Mouse (Mus musculus) urinary bladder, postnatal 36 days (tissue): ENCODE measurements at regions not wholly inside any gene's neighbourhood (a gene's known extent, or its start where the extent isn't known, plus 50 kb on each side); places are given as distances from the start of the nearest gene placed in this dataset.
"Not testable (repeated sequence)": the region's sequence is repeated elsewhere in the genome, so short reads cannot be mapped to it uniquely, and the experiment has no call there.

Source experiments
- DNase-seq, 2 experiments: peaks; one replicate each; pipeline ENCODE4 v3.0.0; 2022; ENCODE audit warnings: low spot score in 2 of 2, mixed read lengths in 1 of 2

GRCm38 (mm10) chr4:143055371-143055770 is 157.4 kb downstream of the Prdm2 start:
- DNase-seq = no peak

DNA sequence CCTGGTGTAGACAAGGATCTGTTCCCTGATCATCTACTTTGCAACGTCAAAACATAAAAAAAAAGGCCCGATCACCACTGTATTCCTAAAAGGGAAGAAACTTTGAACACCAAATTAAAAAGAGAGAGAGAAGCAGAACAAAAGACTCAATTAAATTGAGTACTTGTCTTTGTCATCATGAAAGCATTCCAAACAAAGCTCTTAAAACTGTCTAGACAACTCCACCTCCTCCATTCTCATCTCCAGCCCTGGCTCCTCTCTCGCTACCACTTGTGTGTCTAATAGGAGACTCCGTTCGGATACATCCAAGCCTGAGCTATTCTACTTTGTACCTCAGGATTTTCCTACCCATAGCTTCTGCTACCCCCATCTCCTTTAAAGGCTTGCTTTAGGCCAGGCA is 159.8 kb downstream of the Prdm2 start:
- DNase-seq = no peak

DNA sequence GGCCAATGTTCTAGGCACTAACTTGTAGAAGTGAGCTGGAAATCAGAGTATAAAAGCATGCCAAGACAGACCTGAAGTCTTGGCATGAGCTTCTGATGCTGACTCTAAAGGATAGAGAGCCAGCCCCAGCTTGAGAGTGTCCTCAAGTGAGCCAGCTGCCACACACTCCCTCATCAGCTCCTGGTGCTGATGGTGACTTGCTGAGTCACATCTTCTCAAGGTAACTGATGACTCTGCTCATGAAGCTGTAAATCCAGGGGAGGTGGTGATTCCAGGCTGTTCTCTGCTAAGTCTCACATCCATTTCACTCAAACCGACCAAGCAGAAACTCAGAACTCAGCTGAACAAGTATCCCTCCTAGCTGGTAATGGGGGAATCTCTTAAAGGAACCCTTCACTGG is 161.6 kb downstream of the Prdm2 start:
- no peak for DNase-seq

DNA sequence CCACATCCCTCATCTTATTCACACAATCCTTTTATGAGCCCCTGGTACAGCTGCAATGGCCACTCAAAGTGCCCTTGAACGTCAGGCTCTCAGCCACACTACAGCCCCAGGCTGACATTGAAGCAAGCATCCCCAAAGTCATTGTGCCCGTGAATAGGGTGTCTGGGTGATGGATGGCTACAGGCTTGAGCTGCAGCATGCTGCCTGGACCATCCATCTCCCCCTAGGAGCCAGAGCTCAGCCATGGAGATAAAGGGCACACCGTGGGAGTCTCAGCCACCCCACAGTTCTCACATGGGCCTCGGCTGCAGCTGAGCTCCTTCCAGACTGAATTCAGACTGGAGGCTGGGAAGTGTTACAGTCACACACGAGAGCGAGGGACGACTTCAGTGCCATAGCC is 167.6 kb downstream of the Prdm2 start:
- no peak for DNase-seq

- no peak for DNase-seq
Measured at GRCm38 (mm10) chr4:143042806-143043205, 170.0 kb downstream of the Prdm2 start.

DNA sequence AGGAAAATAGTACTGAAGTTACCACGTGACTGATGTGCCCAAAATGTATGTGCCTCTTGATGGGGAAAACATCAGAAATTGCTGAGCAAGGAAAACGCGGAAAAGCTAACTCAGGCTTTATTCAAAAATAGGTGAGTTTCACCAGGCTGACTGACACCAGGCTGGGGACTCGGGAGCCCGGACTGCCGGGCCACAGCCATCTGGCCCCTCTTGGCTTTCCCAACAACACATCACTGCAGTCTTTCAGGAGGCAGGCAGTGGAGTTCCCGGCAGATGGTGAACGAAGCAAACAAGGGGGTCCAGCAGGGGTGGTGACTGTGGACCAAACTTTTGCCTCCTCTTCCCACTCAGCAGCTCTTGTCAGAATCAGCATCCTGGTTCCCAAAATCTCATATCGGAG is 174.2 kb downstream of the Prdm2 start:
- no peak for DNase-seq

GRCm38 (mm10) chr4:143036704-143037103 is 176.1 kb downstream of the Prdm2 start:
- DNase-seq = no peak

DNA sequence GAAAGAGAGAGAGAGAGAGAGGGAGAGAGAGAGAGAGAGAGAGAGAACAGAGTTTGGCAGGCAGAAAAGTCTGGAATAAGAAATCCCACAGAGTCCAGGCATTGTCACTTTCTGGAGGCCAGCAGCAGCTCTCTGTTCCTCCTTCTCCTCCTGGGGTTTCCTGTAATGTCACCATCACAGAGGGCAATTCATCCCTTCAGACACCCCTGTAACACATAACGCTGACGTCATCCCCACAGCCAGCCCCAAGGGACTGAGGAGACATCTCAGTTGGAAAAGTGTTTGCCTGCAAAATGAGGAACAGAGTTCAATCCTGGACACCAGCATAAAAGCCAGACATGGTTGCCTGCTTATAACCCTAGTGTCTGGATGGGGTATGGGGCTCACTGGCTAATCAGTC is 177.7 kb downstream of the Prdm2 start:
- DNase-seq = not testable (repeated sequence)

GRCm38 (mm10) chr4:143034324-143034723 is 178.5 kb downstream of the Prdm2 start:
- not testable (repeated sequence) for DNase-seq

- not testable (repeated sequence) for DNase-seq
Measured at GRCm38 (mm10) chr4:143029813-143030212, 183.0 kb downstream of the Prdm2 start.

DNA sequence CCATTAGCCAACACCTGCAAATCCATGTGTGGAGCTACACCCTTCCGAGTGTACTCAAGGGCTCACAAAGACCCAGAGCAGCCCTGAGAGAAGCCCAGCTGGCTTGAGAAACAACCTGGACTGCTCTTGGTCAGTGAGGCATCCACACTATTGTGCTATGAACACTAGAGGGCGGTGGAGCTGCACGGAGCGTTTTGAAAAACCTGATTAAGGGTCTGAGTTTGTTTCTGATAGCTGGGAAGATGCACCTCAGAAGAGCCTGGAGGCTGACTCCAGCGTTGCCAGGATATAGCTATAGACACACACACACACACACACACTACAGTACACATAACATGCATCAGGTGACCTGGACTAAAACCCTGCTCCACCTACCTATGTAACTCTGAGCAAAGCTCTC is 185.5 kb downstream of the Prdm2 start:
- DNase-seq = peak; percentile 38 to 54

DNA sequence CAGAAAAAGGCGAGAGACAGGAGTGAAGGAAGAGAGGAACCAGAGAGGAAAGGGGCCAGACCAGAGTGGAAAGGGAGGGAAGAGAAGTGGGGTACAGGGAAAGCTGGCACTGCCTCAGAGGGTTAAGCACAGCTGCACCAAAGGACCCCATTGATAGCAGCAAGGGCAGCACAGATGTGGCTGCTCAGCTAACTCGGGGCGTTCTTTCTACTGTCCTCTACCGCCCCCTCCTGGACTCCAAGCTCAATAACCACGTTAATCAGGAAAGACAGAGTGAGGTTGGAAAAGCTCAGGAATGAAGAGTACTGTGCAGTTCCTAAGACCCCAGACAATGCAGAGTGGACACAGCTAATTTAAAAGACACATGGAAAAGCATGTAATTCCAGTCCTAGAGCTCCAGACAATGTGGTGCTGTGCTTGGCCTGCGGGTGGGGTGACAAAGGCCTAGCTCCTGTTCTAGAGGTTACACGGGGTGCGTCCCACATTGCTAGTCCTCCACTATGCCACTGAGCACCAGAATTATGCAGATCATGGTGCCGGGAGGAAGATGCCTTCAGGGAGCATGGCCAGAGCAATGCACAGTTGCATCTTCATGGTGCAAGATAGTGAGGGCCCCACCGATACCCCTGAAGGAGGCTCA is 191.4 kb downstream of the Prdm2 start:
- peak; percentile 34 to 35 for DNase-seq

DNA sequence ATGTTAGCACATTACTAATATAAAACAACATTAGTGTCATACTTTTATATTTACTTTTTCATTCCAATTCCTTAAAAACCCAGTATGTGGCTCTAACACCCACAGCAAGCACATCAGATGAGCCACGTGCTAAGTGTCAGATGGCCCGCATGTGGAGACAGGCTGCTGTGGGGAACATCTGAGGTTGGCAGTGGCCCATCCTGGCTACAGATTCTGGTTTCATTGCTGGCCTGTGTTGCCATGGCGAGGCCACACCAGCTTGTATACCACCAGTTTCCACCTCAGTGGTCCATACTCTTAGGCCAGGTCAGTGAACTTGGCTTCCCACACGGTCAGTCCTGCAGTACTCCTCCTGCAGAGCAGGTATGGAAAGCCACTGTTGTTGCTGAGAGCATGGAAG is 192.1 kb downstream of the Prdm2 start:
- no peak for DNase-seq

- no peak for DNase-seq
Measured at GRCm38 (mm10) chr4:143012900-143013299, 199.9 kb downstream of the Prdm2 start.

- no peak for DNase-seq
Measured at GRCm38 (mm10) chr4:143001961-143002360, 210.8 kb downstream of the Prdm2 start.

- DNase-seq = no peak
Measured at GRCm38 (mm10) chr4:143001486-143001885, 211.3 kb downstream of the Prdm2 start.

GRCm38 (mm10) chr4:142996406-142996805 is 216.4 kb downstream of the Prdm2 start:
- DNase-seq = no peak

GRCm38 (mm10) chr4:142991401-142991800 is 221.4 kb downstream of the Prdm2 start:
- no peak for DNase-seq

GRCm38 (mm10) chr4:142989175-142989574 is 223.6 kb downstream of the Prdm2 start:
- no peak for DNase-seq

- no peak for DNase-seq
Measured at GRCm38 (mm10) chr4:142983295-142983624, 229.5 kb downstream of the Prdm2 start.

DNA sequence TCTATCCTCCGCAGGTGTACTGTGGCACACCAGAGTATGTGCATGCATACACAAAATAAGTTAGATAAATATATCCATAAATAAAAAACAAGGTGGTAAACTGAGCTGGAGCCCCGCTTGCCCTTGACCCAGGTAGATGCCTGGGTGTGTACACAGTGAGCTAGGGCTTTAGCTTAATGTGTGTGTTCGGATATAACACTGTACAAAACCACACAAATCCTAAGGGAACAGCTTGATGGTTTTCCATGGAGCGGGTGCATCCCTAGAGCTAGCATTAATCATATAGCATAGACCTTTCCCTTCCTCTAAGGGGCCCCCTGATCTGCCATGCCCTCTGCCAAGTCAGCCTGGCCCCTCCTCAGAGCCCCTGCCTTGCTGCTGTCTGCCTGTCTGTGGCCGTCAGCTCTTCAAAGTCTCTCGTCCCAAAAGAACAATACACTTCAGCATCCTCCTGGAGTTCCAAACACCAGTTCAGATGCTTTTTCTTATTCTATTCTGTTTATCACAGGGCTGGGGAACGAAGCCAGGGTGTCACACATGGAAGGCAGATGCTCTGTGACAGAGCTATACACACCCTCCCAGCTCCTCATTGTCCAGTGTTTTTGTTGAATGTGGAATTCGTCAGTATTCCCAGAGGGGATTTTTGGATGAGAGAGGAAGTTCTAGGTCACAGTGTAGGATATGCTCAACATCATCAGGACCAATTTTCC is 230.1 kb downstream of the Prdm2 start:
- DNase-seq = no peak

DNA sequence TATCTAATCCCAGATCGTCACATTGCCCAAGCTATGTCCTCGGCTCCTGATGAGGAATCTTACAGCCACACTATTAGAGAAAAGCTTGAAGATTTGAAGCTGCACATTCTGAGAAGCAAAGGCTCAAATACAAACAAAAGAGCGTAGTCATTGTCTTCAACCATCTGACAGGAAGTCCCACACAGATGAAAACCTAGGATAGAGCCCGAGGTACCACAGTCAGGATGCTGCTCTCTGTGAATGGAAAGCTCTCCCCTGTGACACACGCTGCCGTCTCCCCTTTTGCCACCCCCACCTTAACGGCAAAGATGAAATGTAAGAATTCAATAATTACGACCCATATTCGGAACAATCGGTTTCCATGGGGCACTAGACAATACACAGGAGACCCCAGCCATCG is 237.2 kb downstream of the Prdm2 start:
- DNase-seq = no peak

DNA sequence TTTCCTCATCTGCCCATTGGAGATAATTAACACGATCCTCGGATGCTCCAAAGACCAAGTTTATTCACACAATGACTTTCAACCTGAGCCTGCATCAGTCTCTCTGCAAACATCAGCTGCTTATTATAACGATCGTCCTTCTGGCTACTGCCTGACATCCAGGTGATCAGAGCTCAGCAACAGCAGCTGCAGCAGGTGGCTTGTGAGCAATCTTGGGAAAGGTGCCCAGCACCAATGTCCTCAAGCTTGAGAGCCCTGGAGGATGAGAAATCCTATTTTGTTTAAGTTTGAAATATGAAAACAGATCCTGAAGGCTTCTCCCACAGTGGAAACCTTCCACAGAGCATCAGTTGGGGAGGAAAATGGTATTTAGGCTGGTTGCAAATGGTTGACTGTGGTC is 242.8 kb downstream of the Prdm2 start:
- no peak for DNase-seq

DNA sequence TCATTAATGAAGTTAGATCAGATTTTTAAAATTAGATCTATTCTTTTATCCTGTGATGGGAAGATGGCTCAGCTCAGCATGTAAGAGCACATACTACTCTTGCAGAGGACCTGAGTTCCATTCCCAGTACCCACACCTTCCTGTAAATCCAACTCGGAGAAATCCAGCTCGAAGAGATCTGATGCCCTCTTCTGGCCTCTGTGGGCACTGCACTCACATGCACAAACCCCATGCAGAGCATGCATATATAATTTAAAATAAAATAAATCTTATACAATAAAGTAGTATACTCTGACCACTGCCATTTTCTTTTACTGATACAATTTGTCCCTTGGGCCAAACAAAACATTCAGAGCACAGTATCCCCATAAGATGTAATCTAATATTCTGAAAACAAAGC is 245.2 kb downstream of the Prdm2 start:
- DNase-seq = no peak
